Mouse (Mus musculus): Measurements from ENCODE around the gene Miox.

Miox gene

GRCm38 (mm10) chr15:89321264-89321663 lies 12.9 kb upstream of the Miox start:
- DNase-seq = no peak

GRCm38 (mm10) chr15:89322670-89323522 lies 11.3 kb upstream of the Miox start, which contains the start of gene Adm2:
Gene Adm2 (plus strand): TSS chr15:89322720.
- DNase-seq = no peak

- no peak for DNase-seq
Measured at GRCm38 (mm10) chr15:89323656-89324055, 10.5 kb upstream of the Miox start.

GRCm38 (mm10) chr15:89326441-89326840 lies 7.8 kb upstream of the Miox start:
- DNase-seq = peak; percentile 76

GRCm38 (mm10) chr15:89334774-89335537 lies 758 bp downstream of the Miox start:
- peak; percentile 35 for DNase-seq

GRCm38 (mm10) chr15:89336422-89336821 lies 2.2 kb downstream of the Miox start:
- DNase-seq = peak; percentile 28

- no peak for DNase-seq
Measured at GRCm38 (mm10) chr15:89339696-89340095, 5.5 kb downstream of the Miox start.

- no peak for DNase-seq
Measured at GRCm38 (mm10) chr15:89340136-89340535, 5.9 kb downstream of the Miox start.

GRCm38 (mm10) chr15:89341678-89342077 lies 7.5 kb downstream of the Miox start:
- no peak for DNase-seq

- no peak for DNase-seq
Measured at GRCm38 (mm10) chr15:89343325-89343724, 9.1 kb downstream of the Miox start.

GRCm38 (mm10) chr15:89350447-89350846 lies 16.2 kb downstream of the Miox start:
- DNase-seq = no peak

- no peak for DNase-seq
Measured at GRCm38 (mm10) chr15:89351302-89351701, 17.1 kb downstream of the Miox start.

- no peak for DNase-seq
Measured at GRCm38 (mm10) chr15:89352054-89352453, 17.9 kb downstream of the Miox start.

GRCm38 (mm10) chr15:89352795-89353194 lies 18.6 kb downstream of the Miox start:
- DNase-seq = no peak

GRCm38 (mm10) chr15:89353837-89354236 lies 19.6 kb downstream of the Miox start:
- no peak for DNase-seq

GRCm38 (mm10) chr15:89354455-89354854 lies 20.3 kb downstream of the Miox start:
- no peak for DNase-seq

GRCm38 (mm10) chr15:89355241-89356187 lies 21.3 kb downstream of the Miox start, which contains the start of the genes Lmf2 and Ncaph2:
Gene Lmf2 (minus strand): TSS chr15:89355659.
Gene Ncaph2 (plus strand): TSS chr15:89355719.
- DNase-seq = peak; percentile 97

GRCm38 (mm10) chr15:89356372-89356771 lies 22.2 kb downstream of the Miox start:
- DNase-seq = peak; percentile 25

- no peak for DNase-seq
Measured at GRCm38 (mm10) chr15:89358784-89359183, 24.6 kb downstream of the Miox start.

- no peak for DNase-seq
Measured at GRCm38 (mm10) chr15:89363051-89363450, 28.9 kb downstream of the Miox start.

GRCm38 (mm10) chr15:89365141-89365551 lies 30.9 kb downstream of the Miox start:
- no peak for DNase-seq

- no peak for DNase-seq
Measured at GRCm38 (mm10) chr15:89372068-89372467, 37.9 kb downstream of the Miox start.

- no peak for DNase-seq
Measured at GRCm38 (mm10) chr15:89372536-89372935, 38.3 kb downstream of the Miox start.
